Mouse (Mus musculus) ovary, postnatal 36 days (tissue): Measurements from ENCODE around the gene Rft1.
A peak's percentile ranks its signal among the peaks of the same experiment; 100 is the strongest.

Experiments
- DNase-seq: peaks from one replicate; pipeline ENCODE4 v3.0.0; 2022; ENCODE audit warnings: low spot score, mixed read lengths

The Rft1 gene

GRCm38 (mm10) chr14:30653943-30654659, at the start of gene Rft1:
Gene Rft1 (plus strand): TSS chr14:30654360.
- peak; percentile 99 for DNase-seq

- DNase-seq, result no peak
Measured at GRCm38 (mm10) chr14:30606817-30607216, 47.3 kb upstream of the Rft1 start.

DNA sequence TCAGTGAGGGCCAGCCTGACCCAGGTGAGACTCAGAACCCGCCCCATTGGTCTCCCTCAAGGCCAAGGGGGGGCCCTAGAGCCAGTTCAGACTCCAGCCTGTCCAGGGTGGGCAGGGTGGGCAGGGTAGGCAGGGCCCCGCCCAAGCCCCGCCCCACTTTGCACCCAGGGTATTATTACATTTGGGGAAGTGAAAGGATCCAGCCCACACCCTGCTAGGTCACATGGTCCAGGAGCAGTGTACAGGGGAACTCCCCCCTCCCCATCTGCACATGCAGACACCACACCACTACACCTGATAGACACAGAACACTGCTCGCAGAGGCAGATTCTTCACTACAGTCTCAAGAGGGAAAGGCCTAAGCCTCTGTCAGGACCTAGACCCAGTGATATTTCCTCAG, 46.5 kb upstream of the Rft1 start:
- DNase-seq, result no peak

DNA sequence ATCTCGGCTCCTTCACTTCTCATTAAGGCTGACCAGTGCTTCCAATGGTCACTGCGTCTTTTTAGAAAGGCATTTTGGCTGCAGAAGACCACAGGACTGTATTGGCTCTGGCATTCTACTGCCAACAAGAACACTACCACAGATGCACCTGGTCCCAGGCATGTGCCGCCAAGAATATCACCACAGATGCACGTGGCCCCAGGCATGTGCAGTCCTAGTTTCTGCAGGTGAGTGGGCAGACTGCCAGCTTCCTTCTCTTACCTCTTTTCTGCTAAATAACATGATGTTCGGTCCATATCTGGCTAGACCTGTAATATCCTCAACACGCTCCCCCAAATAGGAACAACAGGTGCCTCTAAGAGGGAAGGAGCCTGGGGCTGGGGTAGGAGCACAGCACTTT, 46.0 kb upstream of the Rft1 start:
- no peak for DNase-seq

DNA sequence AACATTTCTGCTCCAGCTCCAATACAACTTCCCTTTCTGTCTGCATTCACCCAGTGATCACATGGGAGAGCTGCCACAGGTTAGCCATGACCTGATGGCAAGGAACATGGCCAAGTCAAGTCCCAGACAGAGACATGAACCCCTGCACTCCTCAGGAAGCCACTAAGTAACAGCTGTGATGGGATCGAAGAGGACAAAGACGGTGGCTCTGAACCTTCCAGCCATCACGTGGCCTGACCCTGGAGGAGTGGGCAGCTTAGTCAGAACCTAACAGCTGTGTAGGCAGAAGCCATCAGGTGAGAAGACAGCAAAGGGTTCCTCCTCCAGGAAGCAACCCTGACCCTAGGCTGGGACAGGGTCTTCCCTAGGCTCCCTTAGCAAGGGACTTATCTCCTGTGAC, 44.7 kb upstream of the Rft1 start:
- DNase-seq, result no peak

DNA sequence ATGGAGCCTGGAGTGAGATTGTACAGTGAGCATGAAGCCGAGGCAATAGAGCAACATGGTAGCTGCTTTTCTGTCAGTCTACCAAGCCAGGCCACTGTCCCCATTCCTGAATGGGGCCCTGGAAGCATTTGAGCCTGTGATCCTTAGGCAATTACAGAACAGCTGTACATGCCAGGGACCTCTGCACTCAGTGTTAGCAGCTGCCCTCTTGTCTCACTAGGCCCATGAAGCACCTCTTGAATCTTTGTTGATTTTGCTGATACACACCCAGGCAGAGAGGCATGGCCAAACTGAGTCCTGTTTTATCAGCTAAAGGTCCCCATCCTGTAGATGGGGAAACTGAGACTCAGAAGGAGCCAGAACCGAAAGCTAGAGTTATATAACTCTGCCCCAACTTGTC, 43.9 kb upstream of the Rft1 start:
- no peak for DNase-seq

DNA sequence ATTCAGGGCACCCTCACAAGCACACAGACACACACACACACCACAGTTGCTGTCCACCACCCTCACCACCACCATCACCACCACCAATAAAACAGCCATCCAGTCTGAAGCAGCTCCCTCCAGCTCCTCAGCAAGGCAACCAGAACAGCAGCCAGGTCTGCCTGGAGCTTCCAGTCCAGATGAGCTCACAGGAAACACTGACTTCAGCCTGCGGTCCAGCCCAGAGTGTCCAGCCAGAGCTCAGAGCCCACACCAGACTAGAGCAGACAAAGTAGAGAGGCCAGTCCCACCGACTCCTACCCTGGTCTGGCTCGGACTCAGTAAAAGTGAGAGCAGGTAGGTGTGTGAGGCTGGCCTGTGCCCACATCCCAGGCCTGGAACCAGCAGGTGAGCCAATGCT, 43.2 kb upstream of the Rft1 start:
- DNase-seq, result no peak

DNA sequence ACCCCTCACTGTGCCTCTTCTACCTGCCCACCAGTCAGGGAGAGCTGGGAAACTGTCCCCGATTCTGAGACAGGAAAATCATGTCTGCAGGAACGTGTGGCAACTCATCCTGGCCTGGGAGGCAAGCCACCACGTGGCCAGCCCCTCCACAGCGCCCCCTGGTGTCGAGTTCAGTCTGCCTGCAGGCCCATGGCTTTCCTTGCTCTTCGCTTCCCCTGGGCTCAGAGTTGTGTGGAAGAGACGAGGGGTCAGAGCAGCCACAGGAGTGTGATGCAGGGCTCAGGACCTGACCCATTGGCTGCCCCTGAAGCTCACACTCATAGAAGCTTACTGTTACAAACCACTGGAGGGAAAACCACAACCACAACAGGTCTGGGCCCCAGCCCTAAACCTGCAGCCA, 41.6 kb upstream of the Rft1 start:
- DNase-seq, result peak; percentile 80

DNA sequence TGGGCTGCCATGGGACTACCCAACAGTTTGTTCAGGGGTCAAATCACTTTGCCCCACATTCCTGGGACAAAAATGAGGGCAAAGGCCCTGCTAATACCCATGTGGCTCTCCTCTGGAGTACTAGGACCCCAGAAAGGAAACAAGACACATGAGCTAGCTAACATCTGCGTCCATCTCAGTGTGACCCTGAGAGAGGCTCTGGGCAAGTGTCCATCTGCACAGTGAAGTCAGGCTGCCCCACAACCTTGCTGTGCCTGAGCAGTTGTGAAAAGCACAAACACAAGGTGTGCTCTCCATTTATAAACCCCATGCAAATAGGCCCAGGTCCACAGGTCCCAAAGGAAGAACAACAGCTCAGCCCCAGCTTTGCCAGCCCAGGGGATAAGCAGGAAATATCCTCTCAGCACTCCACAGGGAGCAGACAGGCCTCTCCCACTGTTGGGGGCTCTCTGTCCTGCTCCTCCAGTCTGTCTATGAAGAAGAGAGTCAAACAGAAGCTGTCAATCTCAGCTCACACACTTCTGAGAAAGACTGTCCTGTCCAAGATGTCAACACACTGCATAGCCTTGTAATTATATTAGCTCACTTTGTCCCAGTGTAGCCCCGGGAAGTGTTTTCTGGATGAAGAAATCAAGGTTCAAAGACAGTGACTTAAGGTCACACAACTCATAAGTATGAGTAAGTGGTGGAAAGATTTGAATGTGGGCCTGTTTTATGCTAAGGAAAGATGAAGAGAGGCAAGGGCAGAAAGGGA, 41.0 kb upstream of the Rft1 start:
- DNase-seq, result no peak

DNA sequence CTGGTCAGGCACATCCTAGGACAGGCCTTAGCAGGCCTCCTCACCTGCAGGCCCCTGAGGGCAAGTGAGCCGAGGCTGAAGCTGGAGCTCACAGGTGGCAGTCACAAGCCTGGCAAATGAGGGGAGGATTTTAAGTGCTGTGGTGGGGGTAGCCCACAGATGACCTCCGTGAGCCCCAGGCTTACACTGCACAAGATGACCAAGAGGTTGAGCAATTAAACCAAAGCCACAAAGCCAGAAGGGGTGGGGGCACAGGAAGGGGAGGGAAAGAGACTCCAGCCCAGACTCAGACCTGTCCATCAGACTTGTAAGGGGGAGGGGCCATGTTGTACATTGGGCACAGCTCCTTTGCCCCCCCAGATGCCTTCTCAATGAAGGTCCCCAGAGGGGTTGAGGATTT, 37.4 kb upstream of the Rft1 start:
- DNase-seq, result no peak

DNA sequence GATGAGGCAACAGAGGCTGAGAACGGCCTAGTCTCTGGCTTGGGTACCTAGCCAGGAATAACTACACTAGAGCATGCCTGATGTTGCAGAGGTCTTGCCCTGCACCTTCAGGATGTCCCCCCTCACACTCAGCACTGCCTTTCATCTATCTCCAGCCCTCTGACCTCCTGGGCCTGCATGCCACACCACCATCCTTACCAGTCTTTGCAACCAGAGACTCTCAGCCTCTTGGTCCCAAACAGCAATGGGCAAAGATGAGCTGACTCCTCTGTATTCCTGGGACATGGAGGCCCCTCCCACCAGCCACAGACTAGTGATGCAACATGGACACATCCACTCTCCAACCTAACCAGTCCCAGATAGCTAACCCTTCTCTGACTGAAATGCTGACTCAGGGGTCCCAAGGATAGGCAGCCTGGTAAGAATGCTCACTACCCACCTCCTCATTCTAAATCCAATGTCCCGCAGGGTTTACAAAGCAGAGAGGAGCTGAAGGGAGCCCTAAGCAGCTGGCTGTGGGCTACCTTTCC, 35.3 kb upstream of the Rft1 start:
- DNase-seq, result no peak

DNA sequence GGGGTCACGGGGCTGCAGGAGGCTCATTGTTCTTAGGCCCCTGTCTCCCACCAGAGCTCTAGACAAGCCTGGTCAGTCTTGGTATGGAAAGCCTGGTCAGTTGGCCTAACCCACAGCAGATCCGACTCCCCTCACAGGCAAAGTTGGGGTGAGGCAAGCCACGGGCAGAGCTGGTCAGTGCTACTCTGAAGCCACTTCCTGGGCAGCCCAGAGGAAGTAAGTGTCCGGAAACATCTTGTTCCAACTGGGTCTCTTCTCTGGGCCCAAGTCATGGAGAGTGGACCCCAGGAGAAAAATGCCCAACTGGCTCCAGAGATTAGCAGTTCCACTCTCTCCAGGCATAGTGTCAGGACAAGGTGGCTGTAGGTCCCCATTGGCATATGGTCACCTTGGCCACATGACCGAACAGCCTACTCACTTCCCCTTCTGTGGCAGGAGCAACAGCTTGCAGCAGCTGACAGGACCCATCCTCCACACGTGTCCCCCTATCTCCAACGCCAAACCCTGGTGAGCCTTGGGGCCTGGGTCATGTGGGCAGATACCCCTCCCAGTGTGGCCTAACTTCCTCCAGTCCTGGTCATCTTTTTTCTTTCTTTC, 34.1 kb upstream of the Rft1 start:
- DNase-seq, result no peak

DNA sequence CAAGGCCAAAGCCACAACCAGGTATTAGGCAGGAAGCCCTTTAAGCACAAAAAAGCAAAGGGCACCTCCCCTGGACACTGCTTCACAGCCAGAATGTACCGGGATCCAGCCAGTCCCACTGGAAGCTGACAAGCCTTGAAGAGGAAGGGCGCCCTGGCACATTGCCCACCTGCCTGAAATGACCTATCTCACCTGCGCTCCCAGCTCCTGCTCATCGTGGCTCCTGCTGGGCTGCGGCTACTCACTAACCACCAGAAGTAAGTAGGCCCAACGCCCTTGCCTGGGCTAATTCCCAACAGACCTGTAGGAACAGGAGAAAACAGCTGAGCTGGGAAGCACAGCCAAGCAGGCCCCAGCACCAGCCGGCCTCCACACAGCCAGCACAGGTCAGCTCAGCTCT, 32.0 kb upstream of the Rft1 start:
- DNase-seq, result no peak

GRCm38 (mm10) chr14:30622556-30622955, 31.6 kb upstream of the Rft1 start:
- no peak for DNase-seq

DNA sequence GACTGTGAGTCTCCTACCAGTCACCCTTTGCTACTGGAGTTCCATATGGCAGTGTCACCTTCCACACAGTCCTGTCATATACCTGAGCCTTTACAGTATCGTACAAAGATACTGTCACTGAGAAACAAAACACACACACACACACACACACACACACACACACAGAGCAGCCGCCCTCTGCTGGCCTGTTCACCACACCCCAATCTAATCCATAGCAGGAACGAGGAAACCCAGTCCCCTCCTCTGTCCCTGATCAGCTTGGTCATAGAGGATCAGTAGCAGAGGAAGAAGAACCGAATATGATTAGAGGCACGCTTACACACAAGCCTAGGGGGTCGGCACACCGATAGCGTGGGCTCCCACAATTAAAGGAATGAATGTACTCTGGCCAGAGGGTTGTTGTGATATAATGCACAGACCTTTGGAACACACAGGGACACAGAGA, 29.9 kb upstream of the Rft1 start:
- DNase-seq, result no peak

DNA sequence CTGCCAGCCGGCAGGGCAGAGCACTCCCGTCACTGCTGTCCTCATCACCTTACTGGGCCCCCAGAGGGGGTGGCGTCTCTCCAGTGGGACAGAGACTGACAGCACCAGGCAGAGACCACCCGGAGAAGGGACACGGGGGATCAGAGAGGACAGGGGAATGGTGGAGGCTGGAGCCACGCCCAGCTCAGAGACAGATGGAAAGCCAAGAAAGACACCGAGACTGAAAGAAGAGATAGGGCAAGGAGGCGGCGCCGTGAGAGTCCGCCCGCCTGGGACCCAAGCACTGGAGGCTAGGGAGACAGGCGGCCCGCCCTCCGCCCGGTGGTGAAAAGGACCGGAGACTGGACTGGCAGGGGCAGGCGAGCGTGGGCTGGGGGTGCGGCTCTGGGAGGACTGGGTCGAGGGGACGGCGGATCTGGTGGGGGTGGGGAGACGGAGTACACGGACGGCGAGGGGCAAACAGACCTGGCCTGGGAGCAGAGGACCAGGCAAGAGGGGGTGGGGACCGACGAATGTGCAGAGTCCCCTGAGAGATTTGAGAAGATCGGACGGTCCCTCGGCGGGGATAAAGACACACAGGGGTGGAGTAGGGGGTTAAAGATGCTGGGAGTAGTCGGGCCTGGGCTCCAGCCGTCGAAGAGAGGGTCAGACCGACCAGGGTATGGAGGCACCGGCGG, 28.9 kb upstream of the Rft1 start:
- DNase-seq, result peak; percentile 69

DNA sequence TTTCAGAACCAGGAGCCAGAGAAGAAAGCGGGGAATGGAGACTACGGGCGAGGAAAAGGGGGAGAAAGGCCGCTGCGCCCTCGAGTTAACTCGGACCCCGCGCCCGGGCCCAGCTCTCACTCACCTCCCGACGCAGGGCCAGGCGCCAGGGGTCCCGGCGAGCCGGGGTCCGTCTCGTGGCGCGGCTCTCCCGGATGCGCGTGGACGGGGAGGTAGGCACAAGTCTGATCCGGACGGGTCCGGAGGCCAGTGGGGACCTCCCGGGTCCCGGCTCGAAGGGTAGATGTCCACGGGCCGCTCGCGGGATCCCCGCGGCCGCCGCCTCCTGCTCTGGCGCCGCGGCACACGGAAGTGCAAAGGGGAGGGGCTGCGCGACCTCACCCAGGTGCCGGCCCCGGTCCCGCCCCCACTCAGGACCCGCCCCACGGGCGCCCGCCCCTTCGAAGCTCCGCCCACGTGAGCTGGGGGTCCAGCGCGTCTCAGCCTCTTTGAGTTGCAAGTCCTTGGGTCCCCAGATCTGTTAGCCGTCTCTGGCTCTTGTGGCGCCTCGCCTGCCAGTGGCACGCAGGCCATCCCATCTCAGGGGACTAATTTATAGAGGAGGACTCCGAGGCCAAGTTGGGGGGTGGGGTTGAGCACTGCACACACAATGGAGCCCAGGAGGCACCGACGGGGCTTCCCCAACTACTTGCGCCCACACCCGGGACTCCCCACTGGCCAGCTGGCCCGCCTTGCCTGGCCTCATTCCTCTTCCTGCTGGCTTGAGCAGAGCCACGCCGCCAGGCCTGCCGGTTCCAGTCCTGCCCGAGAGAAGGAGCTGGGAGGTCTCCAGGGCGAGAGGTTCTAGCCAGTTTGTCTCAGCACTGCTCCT, 28.1 kb upstream of the Rft1 start, which contains the start of gene Prkcd:
Gene Prkcd, minus strand, starts transcription at position 355 of the 871 bp plus-strand sequence.
- peak; percentile 91 for DNase-seq

DNA sequence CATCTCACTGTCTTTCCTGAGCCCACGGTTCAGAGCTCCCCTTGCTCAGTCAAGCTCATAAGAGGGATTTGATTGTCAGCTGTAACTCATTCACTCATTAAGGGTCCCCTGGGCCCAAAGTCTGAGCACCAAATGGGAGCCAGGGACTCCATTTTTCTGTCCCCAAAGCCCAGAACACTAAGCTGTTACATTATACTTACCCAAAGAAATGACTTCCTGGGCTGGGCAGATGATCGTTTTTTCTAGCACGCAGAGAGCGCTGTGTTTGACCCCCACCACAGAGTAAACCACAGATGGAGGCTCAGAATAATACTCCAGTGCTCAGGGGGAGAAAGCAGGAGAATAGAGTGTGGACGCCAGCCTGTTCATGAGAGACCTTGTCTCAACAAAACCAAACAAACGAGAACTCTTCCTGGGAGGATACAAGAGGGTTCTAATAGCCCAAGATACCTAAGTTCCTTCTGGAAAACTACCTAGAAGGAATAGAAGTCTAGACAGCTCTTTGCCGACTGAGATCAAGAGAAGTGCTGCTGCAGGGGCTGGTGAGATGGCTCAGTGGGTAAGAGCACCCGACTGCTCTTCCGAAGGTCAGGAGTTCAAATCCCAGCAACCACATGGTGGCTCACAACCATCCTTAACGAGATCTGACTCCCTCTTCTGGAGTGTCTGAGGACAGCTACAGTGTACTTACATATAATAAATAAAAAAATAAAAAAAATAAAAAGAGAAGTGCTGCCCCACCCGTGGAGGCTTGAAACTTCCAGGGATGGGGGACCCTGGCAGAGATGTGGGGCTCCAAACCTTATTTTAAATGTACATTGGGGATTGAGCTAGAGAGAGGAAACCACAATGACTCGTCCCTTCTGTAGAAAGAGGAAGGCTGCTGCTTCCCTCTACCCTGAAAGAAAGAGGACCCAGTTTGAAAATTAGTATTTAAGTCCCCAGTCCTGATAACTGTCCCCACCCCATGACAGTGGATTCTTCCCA, 27.1 kb upstream of the Rft1 start:
- no peak for DNase-seq

DNA sequence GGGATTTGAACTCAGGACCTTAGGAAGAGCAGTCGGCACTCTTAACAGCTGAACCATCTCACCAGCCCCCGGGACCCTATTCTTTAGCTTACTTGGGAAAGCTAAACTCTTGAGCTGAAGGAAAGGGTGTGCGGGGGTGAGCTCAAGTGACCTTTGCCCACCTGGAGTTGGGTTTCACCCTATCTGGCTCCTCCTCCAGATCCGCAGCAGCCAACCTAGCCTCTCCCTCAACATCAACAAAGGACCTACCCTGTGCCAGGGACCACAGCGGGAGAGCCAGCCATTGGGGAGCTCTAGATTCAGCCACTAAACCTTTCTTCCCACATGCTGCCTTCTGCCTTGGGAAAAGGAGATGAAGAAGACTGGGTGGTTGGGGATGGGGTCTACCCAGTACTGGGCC, 25.9 kb upstream of the Rft1 start:
- no peak for DNase-seq

DNA sequence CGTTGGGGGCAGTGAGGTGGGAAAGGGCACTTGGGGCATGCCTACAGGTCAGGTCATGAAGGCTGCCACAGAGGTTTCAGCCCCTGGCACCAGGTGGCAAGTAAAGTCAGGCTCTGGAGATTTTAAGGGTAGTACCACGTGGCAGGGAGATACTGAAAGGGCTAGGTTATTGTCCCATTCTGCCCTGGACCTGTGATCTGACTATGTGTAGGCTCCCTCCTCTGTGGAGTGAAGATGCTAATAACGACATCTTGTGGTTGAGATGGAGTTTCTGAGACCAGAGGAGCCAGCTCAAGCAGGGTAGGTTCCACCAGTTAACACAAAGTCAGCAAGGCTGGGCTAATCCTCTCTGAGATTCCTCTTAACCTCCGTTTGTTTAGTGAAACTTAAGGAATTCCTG, 24.3 kb upstream of the Rft1 start:
- DNase-seq, result no peak
